Mouse (Mus musculus) limb, embryonic 12.5 days (tissue): ENCODE data around the gene Mllt3. TPM values are rescaled to one million over a fixed set of nuclear protein-coding genes. Genes with fewer than 3 reads are reported as not detected.

ENCODE experiments used
- ATAC-seq: fragments of 200-750 bp; cut with Nextera tagmentation; 2 replicates; pipeline ENCODE4 v1.8.0; 2017; ENCODE audit warnings: low read depth, moderate TSS enrichment; ENCODE audit not compliant: insufficient number of reproducible peaks, insufficient read depth, low FRiP score, low TSS enrichment
- H3K27ac ChIP-seq: fragments of 300-500 bp; sonication (generic); 2 replicates; pipeline ENCODE4 v1.5.1; 2016; ENCODE audit warnings: mild to moderate bottlenecking, moderate library complexity
- H3K27me3 ChIP-seq: fragments of 300-500 bp; sonication (generic); 2 replicates; pipeline ENCODE4 v1.6.1; 2016; ENCODE audit warnings: mild to moderate bottlenecking, moderate library complexity
- H3K36me3 ChIP-seq: fragments of 300-500 bp; sonication (generic); 2 replicates; pipeline ENCODE4 v1.6.1; 2016; ENCODE audit warnings: mild to moderate bottlenecking, moderate library complexity
- H3K4me1 ChIP-seq: fragments of 300-500 bp; sonication (generic); replicated peaks from 2 replicates; pipeline ENCODE4 v1.6.1; 2016
- H3K4me2 ChIP-seq: fragments of 300-500 bp; sonication (generic); 2 replicates; pipeline ENCODE4 v1.6.1; 2016; ENCODE audit warnings: mild to moderate bottlenecking, moderate library complexity
- H3K4me3 ChIP-seq: fragments of 300-500 bp; sonication (generic); replicated peaks from 2 replicates; pipeline ENCODE4 v1.5.1; 2016; ENCODE audit warnings: mild to moderate bottlenecking
- H3K9ac ChIP-seq: fragments of 300-500 bp; sonication (generic); replicated peaks from 2 replicates; pipeline ENCODE4 v1.6.1; 2016; ENCODE audit warnings: mild to moderate bottlenecking, moderate library complexity
- H3K9me3 ChIP-seq: fragments of 300-500 bp; sonication (generic); 2 replicates; pipeline ENCODE4 v1.6.1; 2016; ENCODE audit warnings: mild to moderate bottlenecking, moderate library complexity
- WGBS: fragments of 180-500 bp; shearing (Covaris S2); methylation state at CpG from one replicate; pipeline ENCODE4 v1.1.7; 2016; 5-methylcytosine and 5-hydroxymethylcytosine counted together
- polyA plus RNA-seq: library from polyadenylated mRNA; unstranded; fragments of >200 nt; fragmentation: Nextera tagmentation; extraction: Ambion mirVana; gene quantifications from 2 replicates; pipeline ENCODE4 v1.2.1, GENCODE M21; 2016

The Mllt3 gene
- polyA plus RNA-seq, 1 experiment from 2014 or later = 63.8 TPM

DNA sequence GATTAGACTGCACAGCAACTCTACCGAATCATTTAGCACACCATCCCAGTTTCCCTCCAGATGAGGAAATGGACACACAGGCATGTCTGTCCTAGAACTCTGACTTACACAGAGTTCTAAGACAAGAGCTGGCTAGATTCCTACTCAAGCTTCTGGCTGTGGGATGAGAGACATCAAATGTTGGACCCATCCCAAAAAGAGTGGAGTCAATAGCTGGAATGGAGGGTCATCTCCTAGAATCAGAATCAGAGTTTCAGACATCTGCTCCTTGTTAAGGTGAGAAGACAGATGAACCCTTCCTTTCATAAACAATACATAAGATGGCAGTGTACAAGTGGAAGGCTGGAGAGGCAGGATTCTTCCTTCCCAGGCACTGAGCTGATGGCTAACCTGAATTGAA lies 214.9 kb downstream of the Mllt3 start:
- H3K9ac ChIP-seq = no peak overlapping the region
- no peaks in the 10 kb centered on the region for H3K27me3 ChIP-seq
- H3K9me3 ChIP-seq = no peaks in the 10 kb centered on the region
- no peak overlapping the region for H3K27ac ChIP-seq
- H3K4me1 ChIP-seq = no peaks in the 10 kb centered on the region; the same call in 1 of the 2 replicates
- no peak overlapping the region for H3K4me3 ChIP-seq
- WGBS = 87% methylated on average over 1 of the region's 1 CpGs
- ATAC-seq = no peak
- H3K4me2 ChIP-seq = no peak overlapping the region
- peaks cover 4% of the 10 kb centered on the region; the same call in 1 of the 2 replicates for H3K36me3 ChIP-seq

DNA sequence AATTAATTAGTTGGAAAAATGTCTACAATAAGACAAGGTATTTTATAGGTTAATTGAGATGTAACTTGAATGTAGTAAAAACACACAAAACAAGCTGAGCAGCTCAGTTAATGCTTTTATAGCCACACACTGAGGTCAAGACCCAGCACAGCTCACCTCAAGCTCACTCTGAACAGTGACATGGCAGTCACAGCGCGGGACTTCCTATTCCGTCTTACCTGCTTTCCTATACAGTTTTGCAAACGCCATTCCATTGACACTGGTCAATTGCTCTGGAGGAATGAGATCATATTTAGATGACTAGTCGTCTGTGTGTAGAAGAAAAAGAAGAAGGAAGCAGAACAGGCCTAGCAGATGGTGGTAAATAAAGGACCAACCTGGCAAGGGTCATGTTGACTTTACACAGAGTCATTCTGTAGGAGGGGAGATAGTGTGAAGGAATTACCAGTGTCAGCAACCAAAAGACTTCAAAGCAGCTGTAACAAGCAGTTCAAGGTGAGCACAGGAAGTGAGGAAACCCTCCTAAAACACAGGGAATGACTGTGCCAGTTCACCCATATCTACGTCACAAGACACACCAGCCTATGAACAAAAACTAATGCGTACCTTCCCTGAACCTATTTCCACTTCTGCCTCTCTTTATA lies 217.6 kb downstream of the Mllt3 start:
- no peaks in the 10 kb centered on the region; the same call in 1 of the 2 replicates for H3K4me1 ChIP-seq
- 76% methylated on average over 7 of the region's 7 CpGs for WGBS
- H3K36me3 ChIP-seq = no peaks in the 10 kb centered on the region
- H3K9me3 ChIP-seq = no peaks in the 10 kb centered on the region
- no peak overlapping the region for H3K4me3 ChIP-seq
- no peaks in the 10 kb centered on the region for H3K27me3 ChIP-seq
- no peak for ATAC-seq
- no peak overlapping the region for H3K27ac ChIP-seq
- H3K9ac ChIP-seq = no peak overlapping the region
- no peak overlapping the region for H3K4me2 ChIP-seq

DNA sequence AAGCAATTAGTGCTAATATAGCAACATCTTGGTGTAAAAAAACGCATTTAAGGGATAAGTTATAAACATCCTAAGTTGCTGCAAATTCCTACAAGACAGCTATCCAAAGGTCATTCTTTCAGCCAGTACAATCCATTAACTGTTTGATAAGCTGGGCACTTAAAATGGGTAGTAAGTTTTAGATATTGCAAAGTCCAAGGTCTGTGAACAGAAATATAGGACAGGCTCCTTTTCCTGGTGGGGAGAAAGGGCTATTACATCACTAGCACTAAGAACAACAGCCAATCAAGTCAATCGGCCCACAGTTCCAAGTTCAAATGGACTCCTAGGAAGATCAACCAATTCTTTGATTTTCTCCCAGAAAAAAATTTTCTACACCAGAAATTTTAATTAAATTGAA lies 221.3 kb downstream of the Mllt3 start:
- Histone ChIP-seq H3K27me3 (no peaks in the 10 kb centered on the region), H3K27ac (no peak overlapping the region), H3K4me3 (no peak overlapping the region), H3K4me2 (no peak overlapping the region), H3K4me1 (no peaks in the 10 kb centered on the region; the same call in 1 of the 2 replicates), H3K9me3 (no peaks in the 10 kb centered on the region), H3K36me3 (no peaks in the 10 kb centered on the region), H3K9ac (no peak overlapping the region)
- ATAC-seq = no peak
- 82% methylated on average over 2 of the region's 2 CpGs for WGBS

DNA sequence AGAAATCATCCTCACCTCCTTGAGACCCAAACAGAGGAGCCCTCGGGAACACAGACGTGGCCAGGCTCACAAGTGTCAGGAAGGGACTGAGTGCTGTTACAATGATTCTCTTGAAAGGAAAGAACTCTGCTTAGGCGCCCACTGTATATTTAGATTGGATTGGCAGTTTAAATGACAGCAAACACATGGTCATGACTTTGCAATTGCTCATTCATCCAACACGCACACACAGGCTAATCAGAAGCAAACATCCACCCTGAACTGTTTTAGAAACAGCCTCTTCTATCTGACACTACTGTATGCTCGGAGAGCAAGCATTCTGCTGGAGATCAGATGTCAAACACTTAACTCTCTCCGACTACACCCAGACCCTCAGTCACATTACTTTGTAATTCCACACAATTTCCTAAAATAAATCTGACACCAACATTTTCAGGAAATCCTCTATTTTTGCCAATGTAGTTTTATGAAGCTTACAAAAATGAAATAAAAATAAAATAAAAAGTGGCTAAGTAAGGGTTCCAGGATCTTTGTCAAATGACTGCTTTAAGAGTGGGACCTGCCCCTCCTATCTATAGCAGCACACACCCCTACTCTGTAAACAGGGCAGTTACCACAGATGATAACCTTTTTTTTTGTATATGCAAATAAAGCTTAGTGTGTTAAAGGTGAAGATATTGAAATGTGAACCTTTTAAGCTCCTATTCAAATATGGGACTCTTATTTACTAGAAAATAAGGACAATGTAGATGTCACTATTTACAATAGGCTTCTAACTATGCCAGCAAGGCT lies 226.8 kb downstream of the Mllt3 start:
- Histone ChIP-seq H3K36me3 (no peaks in the 10 kb centered on the region), H3K4me1 (peaks cover 19% of the 10 kb centered on the region), H3K4me3 (no peak overlapping the region), H3K27ac (no peak overlapping the region), H3K9ac (no peak overlapping the region), H3K27me3 (no peaks in the 10 kb centered on the region), H3K4me2 (no peak overlapping the region), H3K9me3 (no peaks in the 10 kb centered on the region)
- WGBS = 18% methylated on average over 6 of the region's 6 CpGs
- no peak for ATAC-seq

DNA sequence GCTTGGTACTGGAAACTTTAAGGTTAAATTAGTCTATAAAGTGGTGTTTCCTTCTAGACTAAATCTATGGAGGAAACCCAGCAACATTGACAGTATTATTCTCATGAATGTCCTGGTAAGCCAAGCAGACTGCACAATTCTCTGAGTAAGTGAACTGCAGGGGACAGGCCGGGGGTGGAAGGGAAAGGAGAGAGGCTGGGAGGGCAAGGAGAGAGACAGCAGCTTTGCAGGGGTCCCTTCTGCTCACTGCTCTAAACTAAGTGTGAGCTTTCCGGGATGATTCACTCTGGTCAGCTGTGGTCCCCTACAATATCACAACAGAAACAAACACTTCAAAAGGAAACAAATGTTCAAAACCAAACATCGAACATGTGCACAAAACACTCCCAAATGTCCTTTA lies 228.6 kb downstream of the Mllt3 start:
- Histone ChIP-seq H3K27me3 (no peaks in the 10 kb centered on the region), H3K27ac (no peak overlapping the region), H3K4me3 (no peak overlapping the region), H3K4me2 (no peak overlapping the region), H3K9ac (no peak overlapping the region), H3K36me3 (no peaks in the 10 kb centered on the region), H3K4me1 (peaks cover 26% of the 10 kb centered on the region), H3K9me3 (no peaks in the 10 kb centered on the region)
- 37% methylated on average over 3 of the region's 3 CpGs for WGBS
- ATAC-seq = no peak

DNA sequence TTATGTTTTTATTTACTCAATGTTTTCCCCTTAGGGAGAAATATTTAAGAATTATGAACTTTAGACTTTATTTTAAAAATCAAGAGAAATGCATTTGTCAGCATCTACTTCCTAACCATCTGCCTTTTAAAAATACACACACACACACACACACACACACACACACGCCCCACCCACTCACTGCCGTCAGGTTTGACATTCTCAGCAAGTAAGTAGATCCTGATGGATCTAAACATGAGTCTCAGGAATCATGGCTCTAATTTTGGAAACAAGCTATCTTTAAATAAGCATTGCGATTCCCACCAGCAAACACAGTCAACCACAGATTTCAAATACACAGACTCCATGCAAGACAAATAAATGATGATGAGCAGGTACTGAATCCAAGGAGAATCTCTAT lies 229.9 kb downstream of the Mllt3 start:
- no peak overlapping the region for H3K9ac ChIP-seq
- H3K9me3 ChIP-seq = no peaks in the 10 kb centered on the region
- no peak overlapping the region for H3K27ac ChIP-seq
- no peak for ATAC-seq
- H3K36me3 ChIP-seq = no peaks in the 10 kb centered on the region
- H3K27me3 ChIP-seq = no peaks in the 10 kb centered on the region
- H3K4me2 ChIP-seq = no peak overlapping the region
- peaks cover 26% of the 10 kb centered on the region for H3K4me1 ChIP-seq
- H3K4me3 ChIP-seq = no peak overlapping the region
- 72% methylated on average over 3 of the region's 3 CpGs for WGBS

DNA sequence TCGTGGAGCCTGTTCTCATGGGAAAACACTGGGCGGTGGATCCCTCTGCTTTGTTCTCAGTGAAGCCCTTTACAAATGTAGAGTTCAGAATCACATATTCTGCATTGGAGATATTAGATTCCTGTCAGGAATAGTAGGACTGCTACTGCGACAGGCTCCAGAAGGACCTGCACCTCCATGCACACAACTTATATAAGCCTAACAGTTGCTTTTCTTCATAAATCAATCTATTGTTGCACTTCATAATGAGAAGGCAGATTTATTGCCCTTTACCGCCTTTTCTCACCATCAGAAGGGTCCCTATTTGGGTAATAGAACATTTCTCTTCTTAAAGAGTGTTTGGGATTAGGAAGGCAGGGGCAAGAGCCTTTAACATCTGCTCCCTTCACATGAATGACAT lies 231.0 kb downstream of the Mllt3 start:
- H3K9me3 ChIP-seq = no peaks in the 10 kb centered on the region
- peaks cover 26% of the 10 kb centered on the region for H3K4me1 ChIP-seq
- H3K9ac ChIP-seq = no peak overlapping the region
- no peak overlapping the region for H3K4me2 ChIP-seq
- H3K36me3 ChIP-seq = no peaks in the 10 kb centered on the region
- no peaks in the 10 kb centered on the region for H3K27me3 ChIP-seq
- H3K27ac ChIP-seq = no peak overlapping the region
- WGBS = 45% methylated on average over 4 of the region's 4 CpGs
- H3K4me3 ChIP-seq = no peak overlapping the region
- ATAC-seq = no peak

DNA sequence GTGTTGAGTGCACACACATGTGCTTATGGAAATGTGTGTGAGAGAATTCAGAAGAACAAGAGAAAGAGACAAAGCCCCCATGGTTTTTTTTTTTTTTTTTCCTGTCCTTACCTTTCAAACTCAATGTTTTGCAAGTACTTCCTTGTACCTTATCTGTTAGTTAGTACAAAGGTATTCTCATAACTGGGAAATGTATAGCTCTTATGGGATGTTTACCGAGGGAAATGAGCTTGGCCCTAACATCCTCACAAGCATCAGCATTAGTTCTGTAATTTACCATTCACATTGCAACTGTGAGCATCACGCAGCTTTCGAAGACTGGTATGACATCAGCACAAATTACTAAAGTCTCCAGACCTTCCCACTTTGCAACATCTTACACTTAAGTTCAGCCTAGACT lies 231.8 kb downstream of the Mllt3 start:
- 82% methylated on average over 3 of the region's 3 CpGs for WGBS
- ATAC-seq = no peak
- peaks cover 23% of the 10 kb centered on the region for H3K4me1 ChIP-seq

DNA sequence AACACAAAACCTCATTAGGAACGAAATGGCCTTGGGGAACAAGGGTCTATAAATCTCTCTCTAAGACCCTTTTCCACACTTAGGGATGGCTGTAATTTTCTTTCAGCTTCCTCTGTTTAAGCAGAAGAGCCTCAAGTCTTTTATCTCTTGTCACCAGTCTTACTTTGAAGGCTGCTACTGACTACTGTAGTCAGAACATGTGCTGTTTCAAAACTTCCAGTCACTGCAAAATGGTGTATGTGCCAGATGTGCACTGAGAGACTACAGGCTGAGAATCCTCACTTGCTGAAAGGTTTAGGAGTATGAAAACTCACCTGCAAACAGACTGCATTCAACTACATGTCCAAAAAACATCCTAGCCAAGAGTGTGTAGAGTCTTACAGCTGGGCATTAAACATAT lies 232.9 kb downstream of the Mllt3 start:
- peaks cover 25% of the 10 kb centered on the region for H3K4me1 ChIP-seq
- no peak overlapping the region for H3K9ac ChIP-seq
- H3K9me3 ChIP-seq = no peaks in the 10 kb centered on the region
- H3K27ac ChIP-seq = no peak overlapping the region
- 3% methylated on average over 1 of the region's 1 CpGs for WGBS
- H3K4me3 ChIP-seq = no peak overlapping the region
- no peak for ATAC-seq
- no peaks in the 10 kb centered on the region for H3K36me3 ChIP-seq
- no peak overlapping the region for H3K4me2 ChIP-seq
- H3K27me3 ChIP-seq = no peaks in the 10 kb centered on the region

More for the DNA sequence above, 231.8 kb downstream of the Mllt3 start:
- Histone ChIP-seq H3K4me2 (no peak overlapping the region), H3K27me3 (no peaks in the 10 kb centered on the region), H3K9ac (no peak overlapping the region), H3K36me3 (no peaks in the 10 kb centered on the region), H3K9me3 (no peaks in the 10 kb centered on the region), H3K4me3 (no peak overlapping the region), H3K27ac (no peak overlapping the region)

DNA sequence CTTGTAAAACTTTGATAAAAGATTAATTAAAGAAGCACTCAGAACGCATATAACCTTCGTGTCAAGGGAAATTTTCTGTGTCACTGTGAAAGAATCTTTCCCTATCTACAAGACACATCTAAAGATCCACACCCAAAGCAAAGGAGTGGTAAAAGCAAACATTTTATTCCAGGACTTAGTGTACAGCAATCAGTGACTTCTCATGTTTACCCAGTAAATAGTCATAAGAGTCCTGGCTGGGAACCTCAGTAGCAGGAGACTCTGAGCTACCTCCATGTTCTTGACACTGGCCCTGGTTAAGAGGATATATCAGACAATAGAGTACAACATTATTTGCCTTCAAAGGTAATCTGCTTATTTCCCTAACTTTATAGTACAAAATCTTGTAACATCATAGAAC lies 233.7 kb downstream of the Mllt3 start:
- 91% methylated on average over 2 of the region's 2 CpGs for WGBS
- ATAC-seq = no peak
- H3K4me3 ChIP-seq = no peak overlapping the region
- H3K4me1 ChIP-seq = peaks cover 30% of the 10 kb centered on the region
- no peak overlapping the region for H3K27ac ChIP-seq
- no peaks in the 10 kb centered on the region for H3K36me3 ChIP-seq
- H3K9ac ChIP-seq = no peak overlapping the region
- no peaks in the 10 kb centered on the region for H3K9me3 ChIP-seq
- no peak overlapping the region for H3K4me2 ChIP-seq
- no peaks in the 10 kb centered on the region for H3K27me3 ChIP-seq

DNA sequence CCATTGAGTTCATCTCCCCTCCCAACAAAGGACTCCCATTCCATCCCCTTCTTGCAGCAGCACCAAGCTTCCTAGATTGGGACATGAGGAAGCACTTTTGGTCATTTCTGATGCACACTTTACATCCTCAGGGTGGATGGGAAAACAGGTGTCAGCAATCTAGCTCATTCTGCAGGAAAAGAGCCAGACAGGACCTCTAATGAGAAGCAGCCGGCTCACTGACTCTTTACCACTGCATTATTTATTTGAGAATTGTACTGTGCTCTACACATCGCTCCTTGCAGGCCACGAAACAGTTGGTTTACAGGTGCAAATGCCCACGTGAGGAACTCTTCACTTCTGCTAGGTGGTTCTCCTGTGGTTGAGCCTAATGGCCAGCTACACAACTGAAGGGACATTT lies 237.9 kb downstream of the Mllt3 start:
- WGBS = 27% methylated on average over 4 of the region's 4 CpGs
- no peaks in the 10 kb centered on the region for H3K27me3 ChIP-seq

More for the DNA sequence above, 237.9 kb downstream of the Mllt3 start:
- H3K36me3 ChIP-seq = peaks cover 25% of the 10 kb centered on the region
- H3K9ac ChIP-seq = no peak overlapping the region
- H3K9me3 ChIP-seq = no peaks in the 10 kb centered on the region
- no peak overlapping the region for H3K4me3 ChIP-seq
- peaks cover 18% of the 10 kb centered on the region for H3K4me1 ChIP-seq
- ATAC-seq = no peak
- no peak overlapping the region for H3K4me2 ChIP-seq
- no peak overlapping the region for H3K27ac ChIP-seq
